In genomic region chr19:37310133-37310532, GRCm38 (mm10) we compare ENCODE assay signal across 29 mouse cellular contexts. TPM values are rescaled to one million over a fixed set of nuclear protein-coding genes. Genes with fewer than 3 reads are reported as not detected.
DNase-seq lines count a peak whose midpoint lies in the region; ATAC-seq and TF ChIP-seq lines count a peak whose summit lies in the region.
"Had no signal": no experiment of that assay in that cellular context is flagged by ENCODE, and none has a peak within 500 bp of the region (broad histone marks: within the 10 kb centered on the region; RNA-seq: fewer than 3 reads in every experiment).

No protein-coding gene starts in this region.

- no peaks in the 10 kb centered on the region for H3K9me3 ChIP-seq in kidney, postnatal 0 days (replicated peaks; ENCODE audit: low read length)
- H3K9me3 ChIP-seq: embryonic facial prominence, embryonic 13.5 days; forebrain, embryonic 13.5 days; heart, embryonic 13.5 days; hindbrain, embryonic 15.5 days; intestine, embryonic 15.5 days; midbrain, embryonic 15.5 days; neural tube, embryonic 13.5 days had no signal

- no peak overlapping the region for H3K27ac ChIP-seq in gastrocnemius, adult 2 months
- H3K27ac ChIP-seq in kidney, postnatal 0 days, result no peak overlapping the region
- H3K27ac ChIP-seq: embryonic facial prominence, embryonic 13.5 days; forebrain, embryonic 13.5 days; heart, embryonic 13.5 days; hindbrain, embryonic 15.5 days; intestine, embryonic 15.5 days; liver, embryonic 14.5 days; midbrain, embryonic 15.5 days; neural tube, embryonic 13.5 days had no signal

- TF ChIP-seq CTCF in gastrocnemius, adult 2 months (IDR thresholded peaks at IDR 0.05), result peak; percentile 5; the same call in 1 of the 2 replicates
- TF ChIP-seq CTCF in kidney, postnatal 0 days (IDR thresholded peaks at IDR 0.05; ENCODE audit: low read depth), result peak; percentile 29; the same call in 1 of the 2 replicates

- no peak overlapping the region for H3K9ac ChIP-seq in kidney, postnatal 0 days (ENCODE audit: low read depth, low read length)
- H3K9ac ChIP-seq: embryonic facial prominence, embryonic 13.5 days; forebrain, embryonic 13.5 days; heart, embryonic 13.5 days; hindbrain, embryonic 15.5 days; intestine, embryonic 15.5 days; liver, embryonic 14.5 days; lung, embryonic 14.5 days; midbrain, embryonic 15.5 days; neural tube, embryonic 13.5 days had no signal

- 77% methylated on average over 4 of the region's 4 CpGs for WGBS in kidney, postnatal 0 days

- no peaks in the 10 kb centered on the region for H3K27me3 ChIP-seq in kidney, postnatal 0 days (ENCODE audit: insufficient read depth, low read length)
- H3K27me3 ChIP-seq: embryonic facial prominence, embryonic 13.5 days; forebrain, embryonic 13.5 days; heart, embryonic 13.5 days; hindbrain, embryonic 15.5 days; intestine, embryonic 15.5 days; midbrain, embryonic 15.5 days; neural tube, embryonic 13.5 days; Patski had no signal

- DNase-seq in gastrocnemius, adult 2 months, result no peak
- no peak for DNase-seq in gastrocnemius, postnatal 10 days
- no peak for DNase-seq in kidney, postnatal 0 days (ENCODE audit: low spot score)
- no peak for DNase-seq in kidney, postnatal 36 days
- DNase-seq in 416B (ENCODE audit: low read depth), result peak; percentile 12
- peak; percentile 27 for DNase-seq in NIH3T3 (ENCODE audit: low read depth)
- no peak for DNase-seq in urinary bladder, postnatal 25 days (ENCODE audit: low spot score)
- DNase-seq in ovary, postnatal 36 days (ENCODE audit: low spot score), result no peak
- DNase-seq: adrenal gland, adult 2 months; cerebellum, adult 11-12 months; cerebellum, postnatal 25 days; embryo, embryonic 11 days; heart, postnatal 4 days; kidney, adult 8-10 months; kidney, postnatal 14 days; lung, embryonic 14.5 days; right cerebral cortex, postnatal 4 days; thymus, postnatal 14 days had no signal

- 0 out of 2 replicates have a peak, but pooled peaks cover 16% of the 10 kb centered on the region for H3K36me3 ChIP-seq in kidney, postnatal 0 days (ENCODE audit: insufficient read depth, low read length)

- H3K4me2 ChIP-seq in kidney, postnatal 0 days (ENCODE audit: low read length), result no peak overlapping the region
- H3K4me2 ChIP-seq: embryonic facial prominence, embryonic 13.5 days; forebrain, embryonic 13.5 days; heart, embryonic 13.5 days; hindbrain, embryonic 15.5 days; intestine, embryonic 15.5 days; lung, embryonic 14.5 days; midbrain, embryonic 15.5 days; neural tube, embryonic 13.5 days had no signal

- ATAC-seq in kidney, postnatal 0 days (replicated peaks; ENCODE audit: low FRiP score, low read depth), result no peak
- ATAC-seq: forebrain, embryonic 13.5 days; intestine, embryonic 15.5 days; midbrain, embryonic 15.5 days; Patski had no signal

- intact Hi-C loops in gastrocnemius, adult 2 months (cut with DNase I), result no loop called here

- no peaks in the 10 kb centered on the region for H3K4me1 ChIP-seq in kidney, postnatal 0 days (replicated peaks; ENCODE audit: insufficient read depth, low read length)
- H3K4me1 ChIP-seq: embryonic facial prominence, embryonic 13.5 days; forebrain, embryonic 13.5 days; hindbrain, embryonic 15.5 days; intestine, embryonic 15.5 days; midbrain, embryonic 15.5 days; neural tube, embryonic 13.5 days had no signal

- no peak overlapping the region for H3K4me3 ChIP-seq in gastrocnemius, adult 2 months
- no peak overlapping the region for H3K4me3 ChIP-seq in kidney, postnatal 0 days (replicated peaks; ENCODE audit: low read depth, low read length)
- H3K4me3 ChIP-seq: embryonic facial prominence, embryonic 13.5 days; erythroblast, embryonic 14.5 days; forebrain, embryonic 13.5 days; heart, embryonic 13.5 days; hindbrain, embryonic 15.5 days; intestine, embryonic 15.5 days; midbrain, embryonic 15.5 days; myocyte; neural tube, embryonic 13.5 days had no signal

RNA-seq across cellular contexts. Expression of gene Ide, which starts 27.5 kb away (rescaled TPM):
- 100 to 1,000 TPM; 104 to 158 TPM for total RNA-seq in gastrocnemius, adult 2 months (2021)
- 100 to 1,000 TPM in 1 of 2 experiments, 10 to 100 TPM in 1; 83.0 to 129 TPM for total RNA-seq in gastrocnemius, postnatal 10 days (2021)
- polyA plus RNA-seq in kidney, postnatal 0 days (2015; fragmentation: Nextera tagmentation; extraction: Ambion mirVana), result 37.3 and 42.3 TPM in 2 replicates

Comparison
In these comparisons a context has a peak if more than half of its experiments do, and no peak if none do; other contexts are left out.
1. DNase-seq: peak in 416B (single experiment) and NIH3T3 (single experiment); none in gastrocnemius, adult 2 months (single experiment), gastrocnemius, postnatal 10 days (single experiment), kidney, postnatal 0 days (single experiment), kidney, postnatal 36 days (0 of 2), urinary bladder, postnatal 25 days (single experiment) and ovary, postnatal 36 days (single experiment).